Mouse (Mus musculus) heart, postnatal 0 days (tissue): ENCODE measurements around the gene Pde8a.

Experiments
- CTCF ChIP-seq: IDR thresholded peaks from 2 replicates; pipeline ENCODE4 v1.5.1; 2016; ENCODE audit warnings: antibody characterized with exemption, control low read depth, low read depth
- EP300 ChIP-seq: IDR thresholded peaks from 2 replicates; pipeline ENCODE4 v1.6.1; 2016; ENCODE audit warnings: antibody characterized with exemption, low read depth

- TF ChIP-seq CTCF (no peak), EP300 (no peak)
Measured at GRCm38 (mm10) chr7:81220381-81220780, 7.0 kb downstream of the Pde8a start.
